Mouse (Mus musculus): ENCODE data around the gene Fbxo46. TPM values are rescaled to one million over a fixed set of nuclear protein-coding genes. Genes with fewer than 3 reads are reported as not detected.
A peak's percentile ranks its signal among the peaks of the same experiment; 100 is the strongest.

Fbxo46 gene
- total and polyA plus RNA-seq, 3 experiments, result 4.0 to 11.6 (median 6.1) TPM

- Histone ChIP-seq H3K4me3 (replicated peaks in 1 of 3; ENCODE audit: low read depth in 2 of 3, low read length in 2 of 3, poor library complexity in 1 of 3) (no peak overlapping the region), H3K27ac (ENCODE audit: insufficient read depth, low read depth) (peak overlapping the region; percentile 81; the same call in 1 of the 2 replicates), H3K27me3 (replicated peaks) (peaks cover 26% of the 10 kb centered on the region), H3K79me2 (replicated peaks; ENCODE audit: control insufficient read depth, extremely low read depth, insufficient read depth, poor library complexity, severe bottlenecking) (no peaks in the 10 kb centered on the region), H3K4me2 (ENCODE audit: insufficient read depth, low read depth, poor library complexity, severe bottlenecking) (peak overlapping the region; percentile 76; the same call in 1 of the 2 replicates), H3K9me3 (replicated peaks; ENCODE audit: low read length) (no peaks in the 10 kb centered on the region), H3K4me1 (ENCODE audit: control insufficient read depth in 1 of 2, insufficient read depth in 2 of 2) (peaks cover 13 to 43% of the 10 kb centered on the region in 2 experiments), H3K36me3 (replicated peaks in 1 of 2; ENCODE audit: control insufficient read depth in 1 of 2, insufficient read depth in 1 of 2, low read length in 1 of 2) (peaks cover 0 to 9% of the 10 kb centered on the region in 2 experiments), H3K9ac (ENCODE audit: insufficient read depth, low read depth) (no peak overlapping the region)
- in situ Hi-C loops (cut with MboI; ENCODE audit: low pct_ligation_motif_present, low pct_unique_long_range_greater_than_20kb, low sequenced_read_pairs), result no loop called here
- dilution Hi-C loops (cut with MboI; ENCODE audit: extremely low pct_ligation_motif_present, extremely low pct_unique_long_range_greater_than_20kb, low sequenced_read_pairs), result no loop called here
- TF ChIP-seq JUND (conservative IDR thresholded peaks at IDR 0.05; ENCODE audit: low read depth, low read length), result no peak
- no peak for TF ChIP-seq KAT2A (IDR thresholded peaks at IDR 0.05; ENCODE audit: insufficient replicate concordance, low read length)
- TF ChIP-seq PAX5 (IDR thresholded peaks at IDR 0.05; ENCODE audit: low read length), result no peak
- TF ChIP-seq GABPA (IDR thresholded peaks at IDR 0.05; ENCODE audit: insufficient replicate concordance, low read depth, low read length), result no peak
- no peak for TF ChIP-seq EP300 (IDR thresholded peaks at IDR 0.05; ENCODE audit: low read length)
- no peak for TF ChIP-seq TCF12 (IDR thresholded peaks at IDR 0.05; ENCODE audit: low read depth, low read length)
- no peak for TF ChIP-seq MXI1 (IDR thresholded peaks at IDR 0.05; ENCODE audit: low read depth, low read length)
- no peak for TF ChIP-seq TBP (conservative IDR thresholded peaks at IDR 0.05; ENCODE audit: low read depth, low read length)
- TF ChIP-seq CHD2 (IDR thresholded peaks at IDR 0.05; ENCODE audit: low read length), result no peak
- no peak for TF ChIP-seq MEF2A (IDR thresholded peaks at IDR 0.05; ENCODE audit: borderline replicate concordance, low read depth, low read length)
- no peak for TF ChIP-seq SMC3 (IDR thresholded peaks at IDR 0.05; ENCODE audit: low read depth, low read length)
- TF ChIP-seq CHD1 (IDR thresholded peaks at IDR 0.05; ENCODE audit: low read depth, low read length), result no peak
- TF ChIP-seq MAX (IDR thresholded peaks at IDR 0.05; ENCODE audit: low read length), result no peak
- TF ChIP-seq RCOR1 (conservative IDR thresholded peaks at IDR 0.05; ENCODE audit: low read depth, low read length), result no peak
- no peak for TF ChIP-seq ZC3H11A (IDR thresholded peaks at IDR 0.05; ENCODE audit: low read depth, low read length)
- no peak for TF ChIP-seq IRF4 (IDR thresholded peaks at IDR 0.05; ENCODE audit: low read depth, low read length)
- TF ChIP-seq MAZ (IDR thresholded peaks at IDR 0.05; ENCODE audit: low read depth, low read length), result no peak
- no peak for TF ChIP-seq USF1 (IDR thresholded peaks at IDR 0.05; ENCODE audit: low read depth, low read length)
- TF ChIP-seq SIN3A (IDR thresholded peaks at IDR 0.05; ENCODE audit: low read length), result no peak
- DNase-seq (ENCODE audit: extremely low read depth), result no peak
These were observed 58.4 kb downstream of the Fbxo46 start for GRCm38 (mm10) chr7:19178035-19178434.

DNA sequence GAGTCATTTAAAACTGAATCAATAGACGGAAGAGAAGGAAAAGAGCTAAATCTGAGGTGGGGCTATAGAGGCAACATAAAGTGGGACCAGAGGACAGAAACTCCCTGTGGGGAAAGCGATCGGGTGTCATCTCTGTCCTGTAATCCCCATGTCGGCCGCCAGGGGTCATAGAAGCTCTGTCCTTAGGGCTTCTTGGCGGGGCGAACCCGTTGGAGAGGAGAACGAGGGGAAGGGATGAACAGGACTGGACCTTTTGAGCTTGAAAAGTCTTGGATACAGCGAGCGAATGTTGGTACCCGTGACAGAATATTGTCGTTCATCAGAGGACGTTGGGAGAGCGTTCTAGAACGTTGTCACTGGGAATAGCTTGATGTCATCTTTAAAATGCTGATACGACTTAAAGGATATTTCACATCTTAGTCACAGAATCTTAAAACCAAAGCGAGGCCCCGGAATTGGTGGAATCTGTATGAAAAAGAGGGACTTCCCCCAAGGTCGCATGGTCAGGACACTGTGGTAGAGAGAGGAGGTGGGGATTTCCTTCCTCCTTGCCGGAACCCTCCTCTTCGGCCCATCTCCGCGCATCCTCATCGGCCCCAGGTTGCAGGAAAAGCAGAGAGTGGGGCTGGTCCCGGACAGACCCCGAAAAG lies 58.9 kb downstream of the Fbxo46 start:
- peaks cover 3 to 12% of the 10 kb centered on the region in 2 experiments for H3K36me3 ChIP-seq (replicated peaks in 1 of 2; ENCODE audit: control insufficient read depth in 1 of 2, insufficient read depth in 1 of 2, low read length in 1 of 2)
- DNase-seq (ENCODE audit: extremely low read depth), result peak; percentile 90
- peak overlapping the region; percentile 76; the same call in 1 of the 2 replicates for H3K4me2 ChIP-seq (ENCODE audit: insufficient read depth, low read depth, poor library complexity, severe bottlenecking)
- peaks cover 21% of the 10 kb centered on the region for H3K27me3 ChIP-seq (replicated peaks)
- H3K9ac ChIP-seq (ENCODE audit: insufficient read depth, low read depth), result no peak overlapping the region
- H3K9me3 ChIP-seq (replicated peaks; ENCODE audit: low read length), result no peaks in the 10 kb centered on the region
- peak overlapping the region; percentile 5 to 38 (median 17) for H3K4me3 ChIP-seq (replicated peaks in 1 of 3; ENCODE audit: low read depth in 2 of 3, low read length in 2 of 3, poor library complexity in 1 of 3)
- in situ Hi-C loops (cut with MboI; ENCODE audit: low pct_ligation_motif_present, low pct_unique_long_range_greater_than_20kb, low sequenced_read_pairs) (no loop called here), dilution Hi-C loops (cut with MboI; ENCODE audit: extremely low pct_ligation_motif_present, extremely low pct_unique_long_range_greater_than_20kb, low sequenced_read_pairs) (no loop called here)
- peaks cover 13 to 43% of the 10 kb centered on the region in 2 experiments for H3K4me1 ChIP-seq (ENCODE audit: control insufficient read depth in 1 of 2, insufficient read depth in 2 of 2)
- H3K79me2 ChIP-seq (replicated peaks; ENCODE audit: control insufficient read depth, extremely low read depth, insufficient read depth, poor library complexity, severe bottlenecking), result no peaks in the 10 kb centered on the region
- peak overlapping the region; percentile 81 for H3K27ac ChIP-seq (ENCODE audit: insufficient read depth, low read depth)
- TF ChIP-seq ETS1 (conservative IDR thresholded peaks at IDR 0.05; ENCODE audit: low read depth, low read length), result no peak; the same call in 1 of the 2 replicates
- peak; percentile 80 for TF ChIP-seq MYC (IDR thresholded peaks at IDR 0.05; ENCODE audit: low read depth, low read length)
- TF ChIP-seq USF1 (IDR thresholded peaks at IDR 0.05; ENCODE audit: low read depth, low read length), result no peak
- TF ChIP-seq JUN (IDR thresholded peaks at IDR 0.05; ENCODE audit: insufficient read depth, low read depth, low read length), result no peak
- TF ChIP-seq ZC3H11A (IDR thresholded peaks at IDR 0.05; ENCODE audit: low read depth, low read length), result 0 out of 2 replicates have a peak, but pooled peaks have one; percentile 12
- TF ChIP-seq CHD1 (IDR thresholded peaks at IDR 0.05; ENCODE audit: low read depth, low read length), result no peak
- no peak for TF ChIP-seq GABPA (IDR thresholded peaks at IDR 0.05; ENCODE audit: insufficient replicate concordance, low read depth, low read length)
- peak; percentile 32; the same call in 1 of the 2 replicates for TF ChIP-seq EP300 (IDR thresholded peaks at IDR 0.05; ENCODE audit: low read length)
- peak; percentile 45; the same call in 1 of the 2 replicates for TF ChIP-seq POLR2A (IDR thresholded peaks at IDR 0.05; ENCODE audit: low read depth, low read length)
- TF ChIP-seq CHD2 (IDR thresholded peaks at IDR 0.05; ENCODE audit: low read length), result no peak
- no peak for TF ChIP-seq ELF1 (IDR thresholded peaks at IDR 0.05; ENCODE audit: low read depth, low read length)
- TF ChIP-seq ZKSCAN1 (IDR thresholded peaks at IDR 0.05; ENCODE audit: borderline replicate concordance, low read depth, low read length), result no peak
- TF ChIP-seq IRF4 (IDR thresholded peaks at IDR 0.05; ENCODE audit: low read depth, low read length), result no peak
- TF ChIP-seq SMC3 (IDR thresholded peaks at IDR 0.05; ENCODE audit: low read depth, low read length), result peak; percentile 89
- peak; percentile 25; the same call in 1 of the 2 replicates for TF ChIP-seq SIN3A (IDR thresholded peaks at IDR 0.05; ENCODE audit: low read length)
- TF ChIP-seq MXI1 (IDR thresholded peaks at IDR 0.05; ENCODE audit: low read depth, low read length), result no peak
- TF ChIP-seq MAFK (IDR thresholded peaks at IDR 0.05; ENCODE audit: insufficient replicate concordance, low read length), result peak; percentile 52; the same call in 1 of the 2 replicates
- TF ChIP-seq CTCF (conservative IDR thresholded peaks at IDR 0.05 in 1 of 2, IDR thresholded peaks at IDR 0.05 in 1 of 2; ENCODE audit: low read depth in 2 of 2, low read length in 2 of 2), result peak; percentile 68 to 95
- no peak for TF ChIP-seq NELFE (IDR thresholded peaks at IDR 0.05; ENCODE audit: low read depth, low read length)
- TF ChIP-seq POLR2AphosphoS2 (IDR thresholded peaks at IDR 0.05; ENCODE audit: low read depth, low read length), result no peak
- no peak for TF ChIP-seq UBTF (IDR thresholded peaks at IDR 0.05; ENCODE audit: low read depth, low read length)

All from CH12.LX (cell line).